Mouse (Mus musculus) forebrain, postnatal 0 days (tissue): ENCODE data around the gene Myl6b. TPM values are rescaled to one million over a fixed set of nuclear protein-coding genes. Genes with fewer than 3 reads are reported as not detected.
A peak's percentile ranks its signal among the peaks of the same experiment; 100 is the strongest.

ENCODE experiments used
- ATAC-seq: fragments of 200-750 bp; cut with Nextera tagmentation; 2 replicates; pipeline ENCODE4 v1.8.0; 2017; ENCODE audit warnings: mild to moderate bottlenecking, moderate library complexity
- DNase-seq: peaks from one replicate; pipeline ENCODE4 v3.0.0-alpha.2; 2015
- H3K27ac ChIP-seq: fragments of 300-500 bp; sonication (generic); 2 replicates; pipeline ENCODE4 v1.5.1; 2014; ENCODE audit warnings: low read depth, mild to moderate bottlenecking, antibody characterized with exemption, low read length, moderate library complexity, mixed read lengths
- H3K27me3 ChIP-seq: fragments of 300-500 bp; sonication (generic); 2 replicates; pipeline ENCODE4 v1.6.1; 2014; ENCODE audit warnings: mild to moderate bottlenecking, low read length, mixed read lengths; ENCODE audit not compliant: insufficient read depth
- H3K36me3 ChIP-seq: fragments of 300-500 bp; sonication (generic); 2 replicates; pipeline ENCODE4 v1.6.1; 2014; ENCODE audit warnings: mild to moderate bottlenecking, moderate library complexity; ENCODE audit not compliant: insufficient read depth
- H3K4me1 ChIP-seq: fragments of 300-500 bp; sonication (generic); 2 replicates; pipeline ENCODE4 v1.6.1; 2014; ENCODE audit warnings: antibody characterized with exemption; ENCODE audit not compliant: insufficient read depth
- H3K4me2 ChIP-seq: fragments of 300-500 bp; sonication (generic); 2 replicates; pipeline ENCODE4 v1.6.1; 2014; ENCODE audit warnings: low read depth, mild to moderate bottlenecking, moderate library complexity
- H3K4me3 ChIP-seq: fragments of 300-500 bp; sonication (generic); 2 replicates; pipeline ENCODE4 v1.5.1; 2014; ENCODE audit warnings: low read depth, low read length, mixed read lengths
- H3K9ac ChIP-seq: fragments of 300-500 bp; sonication (generic); 2 replicates; pipeline ENCODE4 v1.6.1; 2014; ENCODE audit warnings: mild to moderate bottlenecking
- H3K9me3 ChIP-seq: fragments of 300-500 bp; sonication (generic); 2 replicates; pipeline ENCODE4 v1.6.1; 2016; ENCODE audit warnings: low read length
- CTCF ChIP-seq: sonication (generic); IDR thresholded peaks from 2 replicates; pipeline ENCODE4 v1.5.1; 2016; ENCODE audit warnings: antibody characterized with exemption, control low read depth, low read depth
- WGBS: fragments of 180-500 bp; shearing (Covaris S2); extraction: QIAGEN DNeasy Blood & Tissue Kit; methylation state at CpG from one replicate; pipeline ENCODE4 v1.1.7; 2014; 5-methylcytosine and 5-hydroxymethylcytosine counted together
- polyA plus RNA-seq: library from polyadenylated mRNA; unstranded; fragments of >200 nt; fragmentation: Nextera tagmentation; extraction: Ambion mirVana; gene quantifications from 2 replicates; pipeline ENCODE4 v1.2.1, GENCODE M21; 2015
- total RNA-seq: library from RNA; depleted of rRNA; stranded (reverse); fragments of >200 nt; gene quantifications from 2 replicates; pipeline ENCODE4 v1.2.3, GENCODE M21; 2014

Myl6b gene
- total and polyA plus RNA-seq, 2 experiments from 2014 or later: 4.8 to 31.4 TPM

GRCm38 (mm10) chr10:128526366-128527356 lies 28.2 kb upstream of the Myl6b start:
- Histone ChIP-seq H3K27ac (no peak overlapping the region), H3K9ac (no peak overlapping the region), H3K4me1 (peaks cover 6% of the 10 kb centered on the region; the same call in 1 of the 2 replicates), H3K4me3 (peak overlapping the region; percentile 59), H3K9me3 (no peaks in the 10 kb centered on the region), H3K4me2 (peak overlapping the region; percentile 96), H3K27me3 (0 out of 2 replicates have a peak, but pooled peaks cover 4% of the 10 kb centered on the region), H3K36me3 (no peaks in the 10 kb centered on the region)
- ATAC-seq (no peak), DNase-seq (no peak)
- 29% methylated on average over 28 of the region's 28 CpGs for WGBS
- no peak for TF ChIP-seq CTCF

DNA sequence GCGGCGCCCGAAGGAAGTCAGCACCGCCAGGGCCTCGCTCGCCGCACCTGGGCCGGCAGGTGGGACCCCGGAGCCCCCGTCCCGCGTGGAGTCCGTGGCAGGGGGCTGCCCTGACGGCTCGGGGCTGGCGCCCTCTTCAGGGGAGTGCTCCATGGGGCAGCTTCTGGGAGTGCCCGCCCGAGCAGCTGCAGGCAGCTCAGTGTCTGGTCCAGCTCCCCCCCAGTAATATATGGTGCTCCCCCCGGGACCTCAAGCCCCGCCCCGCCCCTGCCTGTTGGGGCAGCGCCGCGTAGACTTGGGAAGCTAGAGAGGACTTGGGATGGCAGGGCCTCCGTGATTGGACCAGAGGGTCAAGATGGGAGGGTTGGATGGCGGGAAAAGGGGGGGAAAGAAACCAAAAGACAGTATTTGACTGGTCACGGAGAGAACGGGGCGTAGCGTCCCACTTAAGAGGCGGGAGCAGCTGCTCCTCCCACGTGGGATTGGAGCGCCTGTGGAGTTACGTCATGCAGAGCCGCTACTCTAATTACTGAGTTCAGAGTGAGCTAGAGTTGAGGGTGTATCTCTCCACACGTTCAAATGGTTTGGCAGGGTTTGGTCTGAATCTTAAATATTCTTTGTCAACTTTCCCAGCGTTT lies 27.3 kb upstream of the Myl6b start, which contains the start of gene Esyt1:
Gene Esyt1, minus strand, starts transcription at position 201 of the 638 bp plus-strand sequence.
- peak within 1 kb of the TSS; percentile 59 for H3K4me3 ChIP-seq

GRCm38 (mm10) chr10:128524732-128525662 lies 26.5 kb upstream of the Myl6b start:
- peaks cover 6% of the 10 kb centered on the region; the same call in 1 of the 2 replicates for H3K4me1 ChIP-seq
- WGBS: under 1% methylated on average over 58 of the region's 58 CpGs
- H3K27me3 ChIP-seq: 0 out of 2 replicates have a peak, but pooled peaks cover 4% of the 10 kb centered on the region
- no peaks in the 10 kb centered on the region for H3K36me3 ChIP-seq
- H3K4me2 ChIP-seq: peak overlapping the region; percentile 96
- DNase-seq (peak; percentile 57), ATAC-seq (peak; percentile 37)
- TF ChIP-seq CTCF: no peak
- peak overlapping the region; percentile 60 for H3K9ac ChIP-seq
- peak overlapping the region; percentile 9; the same call in 1 of the 2 replicates for H3K27ac ChIP-seq
- H3K9me3 ChIP-seq: no peaks in the 10 kb centered on the region
- peak overlapping the region; percentile 59 for H3K4me3 ChIP-seq

More for the DNA sequence above, 27.3 kb upstream of the Myl6b start, which contains the start of gene Esyt1:
- no peaks in the 10 kb centered on the region for H3K9me3 ChIP-seq
- peak; percentile 95 for ATAC-seq
- 0 out of 2 replicates have a peak, but pooled peaks cover 4% of the 10 kb centered on the region for H3K27me3 ChIP-seq
- peak within 1 kb of the TSS; percentile 96 for H3K4me2 ChIP-seq
- peak; percentile 52 for TF ChIP-seq CTCF
- H3K27ac ChIP-seq: peak within 1 kb of the TSS; percentile 9; the same call in 1 of the 2 replicates
- DNase-seq: peak; percentile 93
- H3K36me3 ChIP-seq: no peaks in the 10 kb centered on the region
- 1% methylated on average over 36 of the region's 37 CpGs for WGBS
- H3K9ac ChIP-seq: peak within 1 kb of the TSS; percentile 60
- peaks cover 6% of the 10 kb centered on the region; the same call in 1 of the 2 replicates for H3K4me1 ChIP-seq

- peak overlapping the region; percentile 60 for H3K9ac ChIP-seq
- WGBS: 17% methylated on average over 11 of the region's 11 CpGs
- no peaks in the 10 kb centered on the region for H3K36me3 ChIP-seq
- H3K27ac ChIP-seq: no peak overlapping the region
- H3K9me3 ChIP-seq: no peaks in the 10 kb centered on the region
- peak overlapping the region; percentile 96 for H3K4me2 ChIP-seq
- 0 out of 2 replicates have a peak, but pooled peaks cover 4% of the 10 kb centered on the region for H3K27me3 ChIP-seq
- DNase-seq: no peak
- no peak for ATAC-seq
- TF ChIP-seq CTCF: no peak
- peaks cover 6% of the 10 kb centered on the region; the same call in 1 of the 2 replicates for H3K4me1 ChIP-seq
- peak overlapping the region; percentile 59 for H3K4me3 ChIP-seq
Measured at GRCm38 (mm10) chr10:128524111-128524731, 25.7 kb upstream of the Myl6b start.

GRCm38 (mm10) chr10:128522351-128522750 lies 23.9 kb upstream of the Myl6b start:
- no peak overlapping the region for H3K4me2 ChIP-seq
- H3K4me1 ChIP-seq: peaks cover 6% of the 10 kb centered on the region; the same call in 1 of the 2 replicates
- H3K4me3 ChIP-seq: no peak overlapping the region
- H3K36me3 ChIP-seq: no peaks in the 10 kb centered on the region
- DNase-seq: no peak
- no peak overlapping the region for H3K27ac ChIP-seq
- TF ChIP-seq CTCF: no peak
- no peaks in the 10 kb centered on the region for H3K9me3 ChIP-seq
- WGBS: 73% methylated on average over 6 of the region's 6 CpGs
- no peak for ATAC-seq
- no peak overlapping the region for H3K9ac ChIP-seq
- 0 out of 2 replicates have a peak, but pooled peaks cover 4% of the 10 kb centered on the region for H3K27me3 ChIP-seq
